Mouse (Mus musculus): Measurements from ENCODE around the gene Pip5k1c. TPM values are rescaled to one million over a fixed set of nuclear protein-coding genes. Genes with fewer than 3 reads are reported as not detected.

Pip5k1c gene
- polyA plus RNA-seq (2012; rRNA removed): 212 and 239 TPM in 2 replicates

GRCm38 (mm10) chr10:81292554-81293333, at the start of gene Pip5k1c:
Pip5k1c (plus strand) TSS chr10:81292963.
- Histone ChIP-seq H3K27me3 (ENCODE audit: control insufficient read depth, insufficient read depth, low read length) (no peaks in the 10 kb centered on the region), H3K36me3 (ENCODE audit: control insufficient read depth, insufficient read depth, low read length) (no peaks in the 10 kb centered on the region), H3K27ac (ENCODE audit: control insufficient read depth, insufficient read depth, low read length) (peak within 1 kb of the TSS; percentile 24), H3K4me1 (replicated peaks; ENCODE audit: control insufficient read depth, insufficient read depth, low read length) (peaks cover 68% of the 10 kb centered on the region), H3K4me3 (ENCODE audit: control insufficient read depth, insufficient read depth, low read length) (peak within 1 kb of the TSS; percentile 78)
- peak; percentile 99 for DNase-seq
- WGBS: under 1% methylated on average over 77 of the region's 80 CpGs
- TF ChIP-seq CTCF (IDR thresholded peaks at IDR 0.05; ENCODE audit: borderline replicate concordance, control insufficient read depth, extremely low read depth, insufficient read depth, low read length, poor library complexity) (peak; percentile 87), POLR2A (IDR thresholded peaks at IDR 0.05; ENCODE audit: control insufficient read depth, extremely low read depth, insufficient read depth, low read length, poor library complexity) (peak; percentile 98)

DNA sequence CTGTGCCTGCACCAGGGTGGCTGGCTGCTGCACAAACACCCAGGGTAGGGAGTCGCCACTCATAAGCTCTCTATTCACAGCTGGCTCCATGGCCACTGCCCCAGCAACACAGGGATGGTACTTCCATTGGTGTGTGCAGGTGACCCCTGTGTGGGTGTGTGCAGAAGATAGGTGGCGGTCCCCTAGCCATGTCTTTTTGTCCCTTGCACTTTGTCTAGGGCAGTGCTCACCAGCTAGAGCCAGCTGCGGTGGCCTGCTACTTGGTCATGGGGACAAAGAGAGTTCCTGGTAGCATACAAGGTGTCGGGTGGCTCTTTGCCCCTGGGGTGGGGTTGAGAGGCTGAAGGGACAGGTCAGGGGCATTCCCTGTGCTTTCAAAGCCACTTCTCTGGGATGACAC, 48.6 kb upstream of the Pip5k1c start:
- no peak for DNase-seq
- H3K27ac ChIP-seq (ENCODE audit: control insufficient read depth, insufficient read depth, low read length): no peak overlapping the region
- no peaks in the 10 kb centered on the region; the same call in 1 of the 2 replicates for H3K27me3 ChIP-seq (ENCODE audit: control insufficient read depth, insufficient read depth, low read length)
- TF ChIP-seq CTCF (IDR thresholded peaks at IDR 0.05; ENCODE audit: borderline replicate concordance, control insufficient read depth, extremely low read depth, insufficient read depth, low read length, poor library complexity) (no peak), POLR2A (IDR thresholded peaks at IDR 0.05; ENCODE audit: control insufficient read depth, extremely low read depth, insufficient read depth, low read length, poor library complexity) (no peak)
- no peaks in the 10 kb centered on the region for H3K36me3 ChIP-seq (ENCODE audit: control insufficient read depth, insufficient read depth, low read length)
- WGBS: 97% methylated on average over 4 of the region's 4 CpGs
- no peak overlapping the region for H3K4me3 ChIP-seq (ENCODE audit: control insufficient read depth, insufficient read depth, low read length)
- peaks cover 54% of the 10 kb centered on the region for H3K4me1 ChIP-seq (replicated peaks; ENCODE audit: control insufficient read depth, insufficient read depth, low read length)

DNA sequence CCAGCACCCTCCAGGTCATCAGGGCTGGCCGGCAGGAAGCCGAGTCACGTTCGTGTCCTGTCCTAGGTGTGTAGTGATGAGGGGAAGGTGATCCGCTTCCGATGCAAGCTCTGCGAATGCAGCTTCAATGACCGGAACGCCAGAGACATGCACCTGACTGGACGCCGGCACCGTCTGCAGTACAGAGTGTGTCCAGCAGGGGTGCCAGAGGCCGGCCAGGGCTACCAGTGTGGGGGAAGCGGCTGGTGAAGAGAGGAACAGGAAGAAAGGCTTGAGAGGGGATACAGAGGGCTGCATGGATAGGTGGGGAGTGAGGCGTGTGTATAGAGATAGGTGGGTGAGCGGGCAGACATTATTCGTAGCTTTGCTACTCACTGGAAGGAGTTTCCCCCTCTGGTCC, 48.2 kb upstream of the Pip5k1c start:
- Histone ChIP-seq H3K36me3 (ENCODE audit: control insufficient read depth, insufficient read depth, low read length) (no peaks in the 10 kb centered on the region), H3K27ac (ENCODE audit: control insufficient read depth, insufficient read depth, low read length) (no peak overlapping the region), H3K27me3 (ENCODE audit: control insufficient read depth, insufficient read depth, low read length) (no peaks in the 10 kb centered on the region; the same call in 1 of the 2 replicates), H3K4me1 (replicated peaks; ENCODE audit: control insufficient read depth, insufficient read depth, low read length) (peaks cover 58% of the 10 kb centered on the region), H3K4me3 (ENCODE audit: control insufficient read depth, insufficient read depth, low read length) (no peak overlapping the region)
- WGBS: 12% methylated on average over 17 of the region's 17 CpGs
- peak; percentile 97 for TF ChIP-seq CTCF (IDR thresholded peaks at IDR 0.05; ENCODE audit: borderline replicate concordance, control insufficient read depth, extremely low read depth, insufficient read depth, low read length, poor library complexity)
- TF ChIP-seq POLR2A (IDR thresholded peaks at IDR 0.05; ENCODE audit: control insufficient read depth, extremely low read depth, insufficient read depth, low read length, poor library complexity): no peak
- DNase-seq: peak; percentile 84

DNA sequence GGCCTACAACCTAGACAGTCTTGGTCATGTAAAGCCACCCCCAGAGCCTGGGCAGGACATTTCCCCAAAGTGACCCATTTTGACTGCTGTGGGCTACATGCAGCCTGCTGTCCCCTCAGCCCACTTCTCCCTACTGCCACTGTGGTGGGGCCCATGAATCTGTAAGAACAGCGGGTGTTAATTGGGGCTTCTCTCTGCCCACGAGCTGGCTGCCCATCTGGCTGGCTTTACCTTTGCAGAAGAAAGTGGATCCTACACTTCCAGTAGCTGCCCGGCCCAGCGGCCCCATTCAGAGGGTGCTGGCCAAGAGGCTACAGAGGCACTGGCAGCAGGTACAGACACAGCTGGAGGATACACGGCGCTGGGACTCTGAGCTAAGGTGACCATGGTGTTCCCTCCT, 47.6 kb upstream of the Pip5k1c start:
- WGBS: 95% methylated on average over 6 of the region's 6 CpGs
- no peak overlapping the region for H3K4me3 ChIP-seq (ENCODE audit: control insufficient read depth, insufficient read depth, low read length)
- no peaks in the 10 kb centered on the region for H3K36me3 ChIP-seq (ENCODE audit: control insufficient read depth, insufficient read depth, low read length)
- TF ChIP-seq CTCF (IDR thresholded peaks at IDR 0.05; ENCODE audit: borderline replicate concordance, control insufficient read depth, extremely low read depth, insufficient read depth, low read length, poor library complexity) (no peak), POLR2A (IDR thresholded peaks at IDR 0.05; ENCODE audit: control insufficient read depth, extremely low read depth, insufficient read depth, low read length, poor library complexity) (no peak)
- peaks cover 64% of the 10 kb centered on the region for H3K4me1 ChIP-seq (replicated peaks; ENCODE audit: control insufficient read depth, insufficient read depth, low read length)
- H3K27me3 ChIP-seq (ENCODE audit: control insufficient read depth, insufficient read depth, low read length): no peaks in the 10 kb centered on the region
- DNase-seq: peak; percentile 1
- H3K27ac ChIP-seq (ENCODE audit: control insufficient read depth, insufficient read depth, low read length): no peak overlapping the region

DNA sequence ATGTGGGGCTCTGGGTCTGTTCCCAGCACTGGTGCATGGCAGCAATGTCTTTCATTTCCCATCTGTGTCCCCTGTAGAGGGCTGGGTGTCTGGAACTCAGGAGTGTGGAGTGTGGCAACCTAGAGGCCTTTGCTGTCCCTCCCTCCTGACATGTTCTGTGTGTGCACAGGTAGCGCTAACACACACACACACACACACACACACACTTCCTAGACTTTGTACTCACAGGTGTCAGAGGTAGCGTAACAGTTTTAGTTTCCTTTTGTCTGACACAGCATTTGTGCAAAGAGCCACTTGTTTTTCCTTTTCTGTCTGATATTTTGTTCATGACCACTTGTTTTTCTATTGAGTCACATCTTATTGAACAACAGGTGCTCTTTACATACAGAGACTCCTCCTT, 45.0 kb upstream of the Pip5k1c start:
- WGBS: 20% methylated on average over 2 of the region's 2 CpGs
- H3K4me1 ChIP-seq (replicated peaks; ENCODE audit: control insufficient read depth, insufficient read depth, low read length): peaks cover 49% of the 10 kb centered on the region
- TF ChIP-seq POLR2A (IDR thresholded peaks at IDR 0.05; ENCODE audit: control insufficient read depth, extremely low read depth, insufficient read depth, low read length, poor library complexity): no peak
- no peak for TF ChIP-seq CTCF (IDR thresholded peaks at IDR 0.05; ENCODE audit: borderline replicate concordance, control insufficient read depth, extremely low read depth, insufficient read depth, low read length, poor library complexity)
- DNase-seq: peak; percentile 38
- H3K36me3 ChIP-seq (ENCODE audit: control insufficient read depth, insufficient read depth, low read length): no peaks in the 10 kb centered on the region
- H3K4me3 ChIP-seq (ENCODE audit: control insufficient read depth, insufficient read depth, low read length): no peak overlapping the region
- peak overlapping the region; percentile 89 for H3K27ac ChIP-seq (ENCODE audit: control insufficient read depth, insufficient read depth, low read length)
- no peaks in the 10 kb centered on the region; the same call in 1 of the 2 replicates for H3K27me3 ChIP-seq (ENCODE audit: control insufficient read depth, insufficient read depth, low read length)

DNA sequence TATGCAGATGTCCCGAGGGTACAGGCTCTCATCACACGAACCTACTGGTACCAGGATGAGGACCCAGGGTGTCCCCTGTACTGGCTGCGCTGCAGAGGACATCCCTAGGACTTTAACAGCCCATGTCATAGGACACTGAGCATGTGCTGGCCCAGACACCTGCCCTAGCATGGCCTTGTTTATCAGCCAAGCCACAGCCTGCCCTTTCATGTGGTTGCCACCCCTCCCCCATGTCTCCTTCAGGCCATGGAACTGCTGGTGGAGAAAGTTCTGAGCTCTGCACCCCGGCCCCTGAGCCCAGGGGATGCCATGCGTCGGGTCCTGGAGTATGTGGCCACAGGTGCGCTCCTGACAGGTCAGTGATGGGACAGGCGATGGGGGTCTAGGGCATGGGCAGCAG, 43.3 kb upstream of the Pip5k1c start:
- H3K36me3 ChIP-seq (ENCODE audit: control insufficient read depth, insufficient read depth, low read length): no peaks in the 10 kb centered on the region
- TF ChIP-seq CTCF (IDR thresholded peaks at IDR 0.05; ENCODE audit: borderline replicate concordance, control insufficient read depth, extremely low read depth, insufficient read depth, low read length, poor library complexity) (no peak), POLR2A (IDR thresholded peaks at IDR 0.05; ENCODE audit: control insufficient read depth, extremely low read depth, insufficient read depth, low read length, poor library complexity) (no peak)
- no peak for DNase-seq
- 68% methylated on average over 8 of the region's 8 CpGs for WGBS
- no peak overlapping the region for H3K27ac ChIP-seq (ENCODE audit: control insufficient read depth, insufficient read depth, low read length)
- H3K4me1 ChIP-seq (replicated peaks; ENCODE audit: control insufficient read depth, insufficient read depth, low read length): peaks cover 52% of the 10 kb centered on the region
- no peak overlapping the region for H3K4me3 ChIP-seq (ENCODE audit: control insufficient read depth, insufficient read depth, low read length)
- H3K27me3 ChIP-seq (ENCODE audit: control insufficient read depth, insufficient read depth, low read length): no peaks in the 10 kb centered on the region; the same call in 1 of the 2 replicates
